Mouse (Mus musculus) CD4-positive helper T cell, adult 2 months (primary cell): ENCODE results near the gene Atf6b.

Experiments used
- DNase-seq: peaks from one replicate; pipeline ENCODE4 v3.0.0-alpha.2; 2012; ENCODE audit warnings: low read depth, missing footprints, low spot score

Gene Atf6b

GRCm38 (mm10) chr17:34648141-34648890, 1.4 kb downstream of the Atf6b start:
- DNase-seq: no peak

GRCm38 (mm10) chr17:34649106-34649864, 2.3 kb downstream of the Atf6b start:
- no peak for DNase-seq

GRCm38 (mm10) chr17:34650781-34651180, 3.8 kb downstream of the Atf6b start:
- DNase-seq: no peak

- DNase-seq: peak; percentile 32
Measured at GRCm38 (mm10) chr17:34651507-34652221, 4.7 kb downstream of the Atf6b start.

- no peak for DNase-seq
Measured at GRCm38 (mm10) chr17:34652546-34652945, 5.6 kb downstream of the Atf6b start.

GRCm38 (mm10) chr17:34652985-34653384, 6.0 kb downstream of the Atf6b start:
- DNase-seq: no peak

- peak; percentile 45 for DNase-seq
Measured at GRCm38 (mm10) chr17:34653746-34654285, 6.9 kb downstream of the Atf6b start.

- no peak for DNase-seq
Measured at GRCm38 (mm10) chr17:34654392-34654791, 7.4 kb downstream of the Atf6b start.

- no peak for DNase-seq
Measured at GRCm38 (mm10) chr17:34655160-34655559, 8.2 kb downstream of the Atf6b start.

- no peak for DNase-seq
Measured at GRCm38 (mm10) chr17:34655581-34655991, 8.6 kb downstream of the Atf6b start.

GRCm38 (mm10) chr17:34656666-34657065, 9.7 kb downstream of the Atf6b start:
- DNase-seq: no peak

- DNase-seq: no peak
Measured at GRCm38 (mm10) chr17:34657271-34657670, 10.3 kb downstream of the Atf6b start.

- DNase-seq: no peak
Measured at GRCm38 (mm10) chr17:34658145-34658544, 11.2 kb downstream of the Atf6b start.

- no peak for DNase-seq
Measured at GRCm38 (mm10) chr17:34658591-34658990, 11.6 kb downstream of the Atf6b start.

- no peak for DNase-seq
Measured at GRCm38 (mm10) chr17:34659181-34659896, 12.4 kb downstream of the Atf6b start.

- no peak for DNase-seq
Measured at GRCm38 (mm10) chr17:34659897-34660214, 12.9 kb downstream of the Atf6b start.

GRCm38 (mm10) chr17:34660259-34660820, 13.4 kb downstream of the Atf6b start:
- no peak for DNase-seq

GRCm38 (mm10) chr17:34661121-34661591, 14.2 kb downstream of the Atf6b start:
- no peak for DNase-seq

GRCm38 (mm10) chr17:34662468-34662867, 15.5 kb downstream of the Atf6b start:
- DNase-seq: no peak

- no peak for DNase-seq
Measured at GRCm38 (mm10) chr17:34662978-34663377, 16.0 kb downstream of the Atf6b start.

- no peak for DNase-seq
Measured at GRCm38 (mm10) chr17:34663558-34663957, 16.6 kb downstream of the Atf6b start.
